Mouse (Mus musculus) kidney, postnatal 36 days (tissue): ENCODE results near the gene A730061H03Rik.

Experiments used
- DNase-seq, 2 experiments: peaks; one replicate each; pipeline ENCODE4 v3.0.0; 2021 to 2022; ENCODE audit warnings: mixed read lengths in 2 of 2

Gene A730061H03Rik

DNA sequence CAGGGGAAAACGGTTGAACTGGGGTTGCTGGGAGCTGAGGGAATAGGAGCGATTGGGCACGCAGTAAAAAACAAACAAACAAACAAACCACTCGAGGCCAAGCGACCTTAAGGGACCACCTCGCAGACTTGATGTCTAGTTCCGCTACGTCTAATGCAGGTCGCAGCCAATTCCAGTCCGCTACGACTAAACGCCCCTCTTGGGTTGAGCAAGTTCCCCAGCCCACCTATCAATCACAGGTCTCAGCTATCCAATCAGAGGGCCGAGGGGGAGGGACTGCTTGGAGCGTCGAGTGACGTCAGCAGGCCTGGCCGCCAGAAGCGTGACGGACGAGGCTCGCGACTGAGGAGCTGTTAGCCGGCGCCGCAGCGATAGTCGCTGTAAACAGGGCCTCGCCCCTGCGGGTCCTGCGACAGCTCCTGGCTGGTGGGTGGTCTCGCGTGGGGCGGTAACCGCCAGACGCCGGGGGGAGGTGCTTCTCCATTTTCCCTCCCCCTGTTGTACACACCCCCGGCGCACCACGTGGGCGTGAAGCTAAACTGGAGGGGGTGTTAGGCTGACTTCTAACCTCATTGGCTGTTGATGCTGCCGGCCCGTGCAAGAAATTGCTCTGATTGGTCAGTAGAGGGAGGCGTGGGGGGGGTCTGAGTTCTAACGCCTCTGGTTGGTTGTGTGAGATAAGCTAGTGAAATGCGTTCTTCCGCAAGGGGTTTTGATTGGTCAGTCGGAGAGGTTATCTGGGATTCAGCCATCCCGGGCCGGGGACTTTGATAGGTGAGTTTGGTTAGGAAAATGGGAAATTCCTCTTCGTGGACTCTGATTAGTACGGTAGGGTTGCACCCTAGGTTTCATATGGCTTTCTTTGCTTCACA lies at the start of gene A730061H03Rik:
A730061H03Rik (minus strand) TSS at position 205 of the 872 bp plus-strand sequence.
- DNase-seq = peak; percentile 99 to 100

DNA sequence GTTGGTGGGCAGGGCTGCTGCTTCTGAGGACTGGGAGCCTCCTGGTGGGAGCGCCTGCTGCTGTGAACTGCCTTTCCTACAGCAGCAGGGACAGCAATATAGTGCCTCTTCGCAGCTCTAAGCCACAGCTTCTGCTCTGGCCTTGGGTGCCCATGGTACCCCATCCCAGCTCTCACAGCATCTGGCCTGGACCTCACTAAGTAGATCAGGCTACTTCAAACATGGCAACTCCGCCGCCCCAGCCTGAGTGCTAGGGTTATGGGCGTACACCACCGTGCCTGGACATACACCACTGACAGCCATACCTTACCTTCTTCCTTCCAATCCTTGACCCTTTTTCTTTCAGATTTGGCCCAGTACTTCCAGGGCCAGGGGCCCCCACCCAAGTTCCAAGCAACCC lies 48.1 kb upstream of the A730061H03Rik start:
- DNase-seq = no peak

DNA sequence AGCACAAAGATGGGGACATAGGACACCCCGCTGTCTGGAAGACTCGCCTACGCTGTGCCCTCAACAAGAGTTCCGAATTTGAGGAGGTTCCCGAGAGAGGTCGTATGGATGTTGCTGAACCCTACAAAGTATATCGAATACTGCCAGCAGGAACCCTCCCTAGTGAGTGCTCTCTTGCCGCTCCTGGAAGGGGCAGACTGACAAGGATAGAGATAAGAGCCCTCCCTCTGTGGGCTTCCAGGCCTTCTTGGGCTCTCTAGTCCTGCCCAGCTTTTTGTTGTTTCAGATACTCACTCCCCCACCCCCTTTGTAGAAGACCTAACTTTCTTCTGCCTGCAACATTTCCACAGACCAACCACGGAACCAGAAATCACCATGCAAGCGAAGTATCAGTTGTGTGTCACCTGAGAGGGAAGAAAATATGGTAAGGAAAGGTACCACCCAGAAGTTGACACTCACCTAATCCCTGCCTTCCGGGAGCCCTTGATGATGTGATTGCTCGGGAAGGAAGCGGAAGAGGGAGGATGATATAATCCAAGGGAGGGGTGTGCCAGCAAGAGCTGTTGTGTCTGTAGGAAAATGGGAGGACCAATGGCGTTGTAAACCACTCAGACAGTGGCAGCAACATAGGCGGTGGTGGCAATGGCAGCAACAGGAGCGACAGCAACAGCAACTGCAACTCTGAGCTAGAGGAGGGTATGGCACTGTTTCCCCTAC lies 45.7 kb upstream of the A730061H03Rik start:
- DNase-seq = no peak

DNA sequence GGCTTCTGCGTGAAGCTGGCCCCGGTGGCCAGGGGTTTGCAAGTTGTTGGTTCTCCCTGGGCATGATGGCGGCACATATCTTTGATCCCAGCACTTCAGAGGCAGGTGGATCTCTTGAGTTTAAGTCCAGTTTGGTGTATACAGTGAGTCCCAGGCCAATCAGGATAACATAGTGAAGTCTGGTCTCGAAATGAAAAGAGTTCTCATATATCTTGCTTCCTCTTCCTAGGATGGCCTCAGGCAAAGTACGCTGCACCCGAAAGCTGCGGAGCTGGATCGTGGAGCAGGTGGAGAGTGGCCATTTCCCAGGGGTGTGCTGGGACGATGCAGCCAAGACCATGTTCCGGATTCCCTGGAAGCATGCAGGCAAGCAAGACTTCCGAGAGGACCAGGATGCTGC lies 44.6 kb upstream of the A730061H03Rik start:
- DNase-seq = no peak

DNA sequence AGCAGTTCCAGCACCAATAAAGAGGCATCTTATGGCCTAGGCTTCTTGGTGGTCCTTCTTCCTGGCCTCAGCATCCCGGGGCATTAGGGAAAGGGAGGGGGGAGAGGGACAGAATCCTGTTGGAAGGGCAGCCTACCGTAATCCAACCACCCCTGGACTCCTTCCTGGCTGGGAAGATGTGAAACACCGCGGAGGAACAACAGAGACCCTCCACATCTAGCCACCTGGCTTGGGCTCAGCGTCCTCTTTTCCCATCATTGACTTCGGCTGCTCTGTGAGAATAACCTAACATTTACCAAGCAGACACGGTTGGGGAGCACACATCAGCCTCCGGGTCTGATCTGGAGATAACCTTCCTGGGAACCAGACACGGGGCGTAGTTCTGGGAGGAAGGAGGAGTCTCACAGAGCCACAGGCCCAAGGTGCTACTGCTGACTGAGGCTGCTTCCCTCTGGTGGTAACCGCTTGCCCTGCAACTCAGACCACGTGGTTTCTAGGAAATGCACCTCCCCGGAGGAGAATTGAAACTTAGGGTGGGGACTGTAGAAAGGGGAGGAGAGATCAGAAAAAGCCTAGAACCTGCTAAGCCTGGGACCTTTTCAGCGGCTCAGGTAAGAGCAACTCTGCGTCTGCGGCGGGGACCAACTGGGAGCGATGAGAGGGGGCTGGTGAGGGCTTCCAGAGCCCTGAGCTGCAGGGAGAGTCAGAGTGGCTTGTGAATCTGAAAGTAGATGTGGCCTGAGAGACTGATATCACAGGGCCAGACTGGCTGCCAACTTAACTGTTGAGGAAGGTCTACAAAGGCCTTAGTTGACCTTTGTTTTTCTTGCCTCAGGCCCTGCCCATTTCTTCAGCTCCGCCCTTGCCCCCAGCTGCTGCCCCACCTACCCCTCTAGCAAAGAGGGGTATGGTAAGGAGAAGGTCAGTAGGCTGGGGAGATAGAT lies 43.7 kb upstream of the A730061H03Rik start:
- DNase-seq = peak; percentile 96 to 97

DNA sequence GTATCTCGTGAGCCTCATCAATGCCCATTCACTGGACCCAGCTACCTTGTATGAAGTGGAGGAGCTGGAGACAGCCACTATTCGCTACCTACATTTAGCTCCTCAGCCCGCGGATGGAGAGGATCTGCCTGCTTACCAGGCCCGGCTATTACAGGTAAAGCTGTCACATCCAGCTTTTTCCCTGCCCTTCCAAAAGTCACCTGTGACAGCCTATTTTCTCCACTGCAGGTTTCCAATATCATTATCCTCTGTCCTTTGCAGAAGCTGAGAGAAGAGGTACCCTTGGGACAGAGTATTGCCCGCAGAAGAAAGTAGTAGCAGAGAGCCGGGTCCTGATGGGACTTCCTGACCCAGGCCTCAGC lies 43.0 kb upstream of the A730061H03Rik start, which contains the start of gene Irf9:
Irf9 (plus strand) TSS at position 301 of the 362 bp plus-strand sequence.
- DNase-seq = no peak

DNA sequence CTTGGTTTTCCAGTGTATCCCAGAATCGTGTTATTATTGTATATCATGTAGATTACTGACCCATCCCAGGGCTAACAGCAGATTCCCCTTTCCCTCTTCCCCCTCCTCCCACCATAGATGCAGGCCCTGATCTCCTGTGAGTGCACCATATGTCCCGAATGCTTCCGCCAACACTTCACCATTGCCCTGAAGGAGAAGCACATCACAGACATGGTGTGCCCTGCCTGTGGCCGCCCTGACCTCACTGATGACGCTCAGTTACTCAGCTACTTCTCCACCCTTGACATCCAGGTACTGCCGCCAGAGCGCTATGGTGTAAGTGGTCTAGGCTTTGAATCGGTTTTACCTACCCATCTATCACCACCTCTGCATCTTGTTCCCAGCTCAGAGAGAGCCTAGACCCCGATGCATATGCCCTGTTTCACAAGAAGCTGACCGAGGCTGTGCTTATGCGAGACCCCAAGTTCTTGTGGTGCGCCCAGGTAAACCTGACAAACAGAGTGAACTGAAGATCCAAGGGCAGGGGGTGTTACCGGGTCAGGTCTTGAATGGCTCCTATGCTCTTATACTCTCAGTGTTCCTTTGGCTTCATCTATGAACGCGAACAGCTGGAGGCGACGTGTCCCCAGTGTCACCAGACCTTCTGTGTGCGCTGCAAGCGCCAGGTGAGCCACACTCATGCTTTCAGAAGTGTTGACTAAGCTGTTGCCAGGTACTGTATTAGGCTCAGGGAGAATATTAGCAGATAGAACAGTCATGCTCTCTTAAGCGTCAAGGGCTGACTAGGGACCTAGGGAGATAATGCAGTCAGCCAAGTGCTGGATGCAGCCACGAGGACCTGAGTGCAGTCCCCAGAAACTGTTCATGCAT lies 38.5 kb upstream of the A730061H03Rik start:
- DNase-seq = no peak

DNA sequence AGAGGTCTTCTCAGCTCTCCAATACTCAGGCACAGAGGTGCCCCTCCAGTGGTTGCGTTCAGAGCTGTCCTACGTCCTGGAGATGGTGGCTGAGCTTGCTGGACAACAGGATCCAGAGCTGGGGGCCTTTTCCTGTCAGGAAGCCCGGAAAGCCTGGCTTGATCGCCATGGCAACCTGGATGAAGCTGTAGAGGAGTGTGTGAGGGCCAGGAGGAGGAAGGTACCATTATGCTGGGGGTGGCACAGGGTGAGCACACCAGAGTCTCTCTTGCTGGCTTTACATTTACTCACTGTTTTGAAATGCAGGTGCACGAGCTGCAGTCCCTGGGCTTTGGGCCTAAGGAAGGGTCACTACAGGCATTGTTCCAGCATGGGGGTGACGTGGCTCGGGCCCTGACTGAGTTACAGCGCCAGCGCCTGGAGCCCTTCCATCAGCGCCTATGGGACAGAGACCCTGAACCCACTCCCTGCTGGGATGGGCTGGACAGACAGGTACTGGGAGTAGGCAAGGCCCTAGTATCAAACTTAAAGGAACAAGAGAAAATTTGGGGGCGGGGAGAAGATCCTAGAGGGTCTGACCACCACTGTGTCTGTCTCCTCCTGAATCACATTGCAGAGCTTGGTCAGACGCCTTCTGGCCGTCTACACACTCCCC lies 36.0 kb upstream of the A730061H03Rik start:
- peak in 1 of 2 experiments; percentile 36 for DNase-seq

DNA sequence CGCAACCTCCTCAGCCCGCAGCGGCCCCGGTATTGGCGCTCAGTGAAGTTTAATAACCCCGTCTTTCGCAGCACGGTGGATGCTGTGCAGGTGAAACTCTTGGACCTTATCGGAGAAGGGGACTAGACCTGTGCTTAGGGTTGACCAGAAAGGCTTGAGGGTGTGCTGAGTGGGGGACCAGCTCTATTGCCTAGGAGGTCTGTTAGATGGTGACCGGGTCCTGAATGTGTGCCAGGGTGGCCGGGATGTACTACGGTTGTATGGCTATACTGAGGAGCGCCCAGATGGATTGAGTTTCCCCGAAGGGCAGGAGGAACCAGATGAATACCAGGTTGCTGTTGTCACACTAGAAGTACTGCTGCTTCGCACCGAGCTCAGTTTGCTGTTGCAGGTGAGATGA lies 32.0 kb upstream of the A730061H03Rik start:
- DNase-seq = peak in 1 of 2 experiments; percentile 38

DNA sequence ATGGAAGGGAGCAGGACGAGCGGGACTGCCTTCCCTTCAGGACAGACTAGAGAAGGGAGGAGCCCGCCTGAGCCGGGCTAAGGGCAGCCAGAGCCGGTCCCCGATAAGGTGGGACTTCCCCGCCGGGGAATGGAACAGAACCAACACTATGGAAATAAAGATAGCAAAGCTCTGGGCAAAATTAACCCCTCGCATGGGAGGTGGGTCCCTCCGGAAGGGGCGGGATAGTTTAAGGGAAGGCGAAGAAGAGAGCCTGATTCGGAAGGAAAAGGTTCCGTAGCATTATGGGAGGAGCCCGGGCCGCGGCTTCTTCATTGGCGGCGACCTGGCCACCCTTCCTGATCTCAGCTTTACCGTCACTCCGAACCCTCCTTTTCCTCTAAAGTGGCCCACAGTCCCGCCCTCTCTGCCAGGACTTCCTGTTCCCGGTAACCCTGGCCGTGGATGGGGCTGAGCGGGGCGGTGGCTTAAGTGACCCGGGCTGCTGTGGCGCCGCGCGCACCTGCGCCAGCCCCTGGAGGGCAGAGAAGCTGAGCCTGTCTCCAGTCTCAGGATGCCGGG lies 31.2 kb upstream of the A730061H03Rik start, which contains the start of gene Rnf31:
Rnf31 (plus strand) TSS at position 378 of the 561 bp plus-strand sequence.
- peak; percentile 96 to 99 for DNase-seq

DNA sequence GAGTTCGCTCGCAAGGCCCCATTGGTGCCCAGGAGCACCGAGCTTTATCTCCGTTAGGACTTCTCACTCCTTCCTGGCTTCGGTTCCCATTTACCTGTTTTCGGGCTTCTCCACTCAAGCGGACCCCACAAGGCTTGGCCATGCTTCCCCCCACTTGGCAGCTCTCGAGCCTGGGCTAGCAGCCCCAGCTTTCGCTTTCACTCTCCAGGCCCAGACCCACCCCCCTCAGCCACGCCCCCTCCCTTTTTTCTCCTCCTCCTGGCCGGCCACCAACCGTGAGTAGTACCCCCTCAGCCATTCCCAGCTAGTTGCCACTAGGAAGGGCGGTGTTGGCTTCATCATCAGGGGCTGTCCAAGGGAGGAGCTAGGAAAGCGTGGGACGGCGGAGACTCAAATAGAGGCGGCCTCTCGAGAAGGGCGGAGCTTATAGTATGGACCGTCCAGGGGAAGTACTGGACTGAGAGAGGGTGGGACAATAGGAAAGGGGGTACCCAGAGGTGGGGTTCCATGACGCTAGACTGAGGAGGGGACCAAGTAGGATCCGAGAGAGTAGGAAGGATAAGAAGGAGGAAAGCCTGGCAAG lies 30.6 kb upstream of the A730061H03Rik start, which contains the start of gene Psme2:
Psme2 (minus strand) TSS at position 366 of the 583 bp plus-strand sequence.
- DNase-seq = peak; percentile 93 to 99

DNA sequence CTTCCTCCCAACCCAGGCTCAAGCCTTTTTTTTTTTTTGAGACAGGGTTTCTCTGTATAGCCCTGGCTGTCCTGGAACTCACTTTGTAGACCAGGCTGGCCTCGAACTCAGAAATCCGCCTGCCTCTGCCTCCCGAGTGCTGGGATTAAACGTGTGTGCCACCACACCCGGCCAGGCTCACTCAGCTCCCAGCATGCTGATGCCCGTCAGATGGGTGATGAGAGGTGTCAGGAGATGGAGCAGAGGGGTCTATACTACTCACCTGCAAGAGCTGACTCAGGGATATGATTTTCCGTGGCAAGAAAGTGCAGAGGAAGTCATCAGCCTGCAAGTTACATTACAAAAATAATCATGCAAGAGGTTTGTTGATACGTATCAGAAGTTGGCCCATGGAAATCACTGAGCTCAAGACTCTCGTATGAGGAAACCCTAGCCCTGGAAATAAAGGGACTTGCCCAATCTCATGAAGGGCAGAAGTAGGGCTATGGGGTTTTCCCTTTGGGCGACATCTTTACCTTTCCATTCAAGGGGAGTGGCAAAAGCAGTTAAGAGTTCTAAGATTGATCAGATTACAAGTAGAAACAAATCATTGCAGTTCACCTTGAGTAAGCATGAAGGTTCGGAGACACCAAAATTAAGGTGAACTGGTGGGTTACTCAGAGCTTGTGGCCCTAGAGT lies 29.7 kb upstream of the A730061H03Rik start:
- no peak for DNase-seq

DNA sequence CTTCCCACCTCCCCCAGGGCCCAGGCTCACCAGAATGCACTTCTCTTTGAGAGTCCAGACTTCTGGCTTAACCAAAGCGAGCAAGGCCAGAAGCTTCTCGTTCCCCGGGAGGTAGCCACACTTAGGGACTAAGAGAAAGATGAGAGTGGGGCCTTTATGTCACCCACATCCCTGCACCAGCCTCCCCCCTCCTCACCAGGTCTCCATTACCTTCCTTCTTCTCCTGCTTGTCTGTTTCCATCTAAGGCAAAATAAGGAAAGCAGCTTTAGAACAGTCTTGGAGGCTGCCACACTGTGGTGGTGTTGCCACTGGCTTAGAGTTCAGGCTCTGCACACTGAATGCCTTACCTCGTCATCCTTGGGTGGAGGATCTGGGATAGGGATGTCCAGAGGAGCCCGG lies 29.1 kb upstream of the A730061H03Rik start:
- no peak for DNase-seq

DNA sequence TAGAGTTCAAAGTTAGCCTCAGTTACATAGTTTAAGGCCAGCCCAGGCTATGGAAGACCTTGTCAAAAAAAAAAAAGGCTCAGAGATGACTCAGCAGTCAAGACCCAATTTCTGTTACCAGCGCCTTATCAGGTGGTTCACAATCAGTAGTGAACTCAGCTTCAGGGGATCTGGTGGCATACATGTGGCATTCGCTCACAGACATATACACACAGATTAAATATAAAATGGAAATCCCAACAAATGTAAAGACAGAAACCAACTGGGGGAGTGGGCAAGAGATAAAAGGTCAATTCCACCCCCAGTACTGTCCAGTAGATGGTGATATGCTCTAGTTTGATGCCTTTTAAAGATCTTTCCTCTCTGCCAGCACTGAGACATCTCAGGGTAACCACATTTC lies 25.9 kb upstream of the A730061H03Rik start:
- DNase-seq = no peak

DNA sequence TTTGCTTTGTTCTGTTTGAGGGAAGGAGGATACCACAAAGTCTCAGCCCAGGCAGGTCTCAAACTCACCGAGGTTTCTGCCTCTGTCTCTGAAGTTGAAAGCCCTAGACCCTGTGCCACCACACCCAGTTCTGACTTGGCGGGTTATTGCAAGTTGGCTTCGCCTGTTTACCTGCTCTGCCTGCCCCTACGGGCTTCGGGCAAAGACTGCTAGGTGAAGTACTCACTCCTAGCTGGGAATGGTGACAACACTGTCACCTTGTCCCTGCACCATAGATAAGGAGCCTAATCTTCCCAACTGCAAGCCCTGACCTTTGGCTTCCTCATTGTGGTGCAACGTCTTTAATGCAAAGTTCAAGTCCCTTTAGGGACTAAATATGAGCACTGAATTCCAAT lies 25.4 kb upstream of the A730061H03Rik start:
- no peak for DNase-seq

DNA sequence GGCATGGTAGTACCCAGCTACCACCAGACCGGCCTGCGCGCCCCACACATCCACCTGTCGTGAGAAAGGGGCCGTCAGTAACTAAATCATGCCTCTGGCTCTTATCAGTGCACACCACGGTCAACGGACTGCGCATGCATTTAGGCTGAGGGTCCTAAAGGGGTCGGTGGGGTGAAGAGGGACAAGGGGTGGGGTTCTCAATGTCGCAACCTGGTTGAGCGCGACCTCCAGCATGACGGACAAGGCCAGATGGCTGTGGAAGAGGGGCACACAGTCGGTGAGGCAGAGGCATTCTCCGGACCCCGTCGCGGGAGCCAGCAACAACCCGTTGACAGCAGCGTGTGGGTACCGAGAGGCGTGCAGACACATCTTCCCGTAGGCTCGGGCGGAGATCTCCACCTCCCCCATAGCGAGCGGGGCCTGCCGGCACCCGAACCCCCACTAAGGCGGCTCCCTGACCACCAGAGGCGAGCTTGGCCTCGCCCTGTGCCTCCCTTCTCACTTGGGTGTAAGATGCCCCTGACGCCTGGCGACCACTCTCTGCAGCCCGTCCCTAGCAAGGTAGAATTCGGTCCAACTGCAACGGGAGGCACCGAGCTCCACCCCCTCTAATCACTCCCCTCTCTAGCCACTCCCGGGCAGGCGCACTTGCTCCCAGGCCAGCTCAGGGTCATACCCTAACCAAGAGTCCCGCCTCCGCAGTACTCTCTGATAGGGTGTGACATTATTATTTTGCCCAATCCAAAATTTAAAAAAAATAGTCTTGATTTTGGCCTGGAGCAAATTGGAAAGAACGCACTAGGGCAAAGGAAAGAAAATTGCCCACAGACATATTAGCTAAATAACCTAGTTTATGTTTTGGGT lies 24.7 kb upstream of the A730061H03Rik start, which contains the start of gene Emc9:
Emc9 (minus strand) TSS at position 601 of the 864 bp plus-strand sequence.
- peak; percentile 88 to 89 for DNase-seq

DNA sequence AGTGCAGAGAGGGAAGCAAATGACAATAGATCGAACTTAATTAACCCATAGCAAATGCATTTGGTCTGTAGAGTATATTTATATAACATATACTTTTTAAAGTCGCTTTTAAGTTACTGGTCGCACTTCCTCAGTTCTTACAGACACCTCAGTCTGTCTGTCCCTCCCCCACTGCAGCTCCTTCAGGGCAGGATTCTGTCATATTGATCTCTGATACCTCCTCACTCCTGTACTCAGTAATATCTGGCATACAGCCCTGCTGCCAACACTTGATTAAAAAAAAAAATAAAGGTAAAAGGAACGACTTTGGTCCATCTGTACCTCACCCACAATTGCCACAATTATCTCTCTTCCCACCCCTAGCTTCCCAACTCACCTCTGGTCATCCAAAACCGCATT lies 24.1 kb upstream of the A730061H03Rik start:
- no peak for DNase-seq

DNA sequence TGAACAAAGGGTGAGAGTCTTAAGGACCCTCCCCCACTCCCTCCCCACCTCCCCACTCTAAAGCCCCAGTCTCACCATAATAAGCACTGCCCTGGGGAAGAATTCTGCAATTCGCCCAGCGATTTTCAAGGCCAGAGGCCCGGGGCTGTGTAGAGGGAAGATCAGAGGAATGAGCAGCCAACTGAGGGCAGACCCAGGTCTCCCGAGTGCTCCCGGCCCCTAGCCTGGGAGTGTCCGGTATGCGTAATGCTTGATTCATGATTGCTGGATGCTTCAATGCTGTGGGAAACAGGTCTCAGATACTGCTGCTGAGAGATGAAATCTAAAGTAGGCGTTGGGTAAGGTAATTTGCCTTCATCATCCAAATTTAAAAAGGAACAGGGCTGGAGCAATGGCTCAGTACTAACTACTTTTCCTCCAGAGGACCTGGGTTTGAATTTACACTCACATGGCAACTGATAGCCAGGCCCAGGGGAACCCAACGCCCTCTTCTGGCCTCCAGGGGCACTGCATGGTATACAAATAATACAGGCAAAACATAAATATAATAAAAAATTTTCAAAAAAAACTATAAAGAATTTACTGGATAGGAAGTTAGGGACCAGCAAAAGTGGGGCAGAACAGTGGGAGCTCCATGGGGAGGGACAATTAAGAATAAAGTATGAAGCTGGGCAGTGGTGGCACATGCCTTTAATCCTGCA lies 21.9 kb upstream of the A730061H03Rik start:
- no peak for DNase-seq
